Mouse (Mus musculus) liver, embryonic 15.5 days (tissue): ENCODE results near the gene Dlx1. TPM values are rescaled to one million over a fixed set of nuclear protein-coding genes. Genes with fewer than 3 reads are reported as not detected.

Experiments
- ATAC-seq: fragments of 200-750 bp; cut with Nextera tagmentation; 2 replicates; pipeline ENCODE4 v1.8.0; 2017; ENCODE audit warnings: moderate number of reproducible peaks, mild to moderate bottlenecking, moderate library complexity; ENCODE audit not compliant: insufficient read depth
- H3K27ac ChIP-seq: fragments of 300-500 bp; sonication (generic); replicated peaks from 2 replicates; pipeline ENCODE4 v1.5.1; 2015; ENCODE audit warnings: mild to moderate bottlenecking, inconsistent platforms
- H3K27me3 ChIP-seq: fragments of 300-500 bp; sonication (generic); 2 replicates; pipeline ENCODE4 v1.6.1; 2015; ENCODE audit warnings: mild to moderate bottlenecking, inconsistent platforms
- H3K36me3 ChIP-seq: fragments of 300-500 bp; sonication (generic); replicated peaks from 2 replicates; pipeline ENCODE4 v1.6.1; 2015; ENCODE audit warnings: moderate library complexity, mild to moderate bottlenecking, inconsistent platforms
- H3K4me1 ChIP-seq: fragments of 300-500 bp; sonication (generic); replicated peaks from 2 replicates; pipeline ENCODE4 v1.6.1; 2015; ENCODE audit warnings: inconsistent platforms
- H3K4me2 ChIP-seq: fragments of 300-500 bp; sonication (generic); 2 replicates; pipeline ENCODE4 v1.6.1; 2015; ENCODE audit warnings: moderate library complexity, mild to moderate bottlenecking, inconsistent platforms
- H3K4me3 ChIP-seq: fragments of 300-500 bp; sonication (generic); replicated peaks from 2 replicates; pipeline ENCODE4 v1.5.1; 2015; ENCODE audit warnings: mild to moderate bottlenecking, inconsistent platforms
- H3K9ac ChIP-seq: fragments of 300-500 bp; sonication (generic); 2 replicates; pipeline ENCODE4 v1.6.1; 2015; ENCODE audit warnings: moderate library complexity, mild to moderate bottlenecking, inconsistent platforms
- H3K9me3 ChIP-seq: fragments of 300-500 bp; sonication (generic); replicated peaks from 2 replicates; pipeline ENCODE4 v1.6.1; 2016; ENCODE audit warnings: inconsistent platforms
- WGBS: fragments of 180-500 bp; shearing (Covaris S2); methylation state at CpG from one replicate; pipeline ENCODE4 v1.1.7; 2015; ENCODE audit warnings: mixed read lengths; ENCODE audit not compliant: insufficient replicate concordance; 5-methylcytosine and 5-hydroxymethylcytosine counted together
- polyA plus RNA-seq: library from polyadenylated mRNA; unstranded; fragments of >200 nt; fragmentation: Nextera tagmentation; extraction: Ambion mirVana; gene quantifications from 2 replicates; pipeline ENCODE4 v1.2.1, GENCODE M21; 2015

Dlx1 gene
- polyA plus RNA-seq, 1 experiment from 2014 or later: 0.17 TPM

GRCm38 (mm10) chr2:71527323-71528013 is 445 bp upstream of the Dlx1 start:
- Histone ChIP-seq H3K4me1 (peaks cover 27% of the 10 kb centered on the region), H3K36me3 (no peaks in the 10 kb centered on the region), H3K9ac (no peak overlapping the region), H3K27me3 (peaks cover 100% of the 10 kb centered on the region), H3K9me3 (no peaks in the 10 kb centered on the region), H3K27ac (no peak overlapping the region), H3K4me3 (no peak overlapping the region), H3K4me2 (no peak overlapping the region)
- 3% methylated on average over 24 of the region's 24 CpGs for WGBS
- ATAC-seq: no peak

DNA sequence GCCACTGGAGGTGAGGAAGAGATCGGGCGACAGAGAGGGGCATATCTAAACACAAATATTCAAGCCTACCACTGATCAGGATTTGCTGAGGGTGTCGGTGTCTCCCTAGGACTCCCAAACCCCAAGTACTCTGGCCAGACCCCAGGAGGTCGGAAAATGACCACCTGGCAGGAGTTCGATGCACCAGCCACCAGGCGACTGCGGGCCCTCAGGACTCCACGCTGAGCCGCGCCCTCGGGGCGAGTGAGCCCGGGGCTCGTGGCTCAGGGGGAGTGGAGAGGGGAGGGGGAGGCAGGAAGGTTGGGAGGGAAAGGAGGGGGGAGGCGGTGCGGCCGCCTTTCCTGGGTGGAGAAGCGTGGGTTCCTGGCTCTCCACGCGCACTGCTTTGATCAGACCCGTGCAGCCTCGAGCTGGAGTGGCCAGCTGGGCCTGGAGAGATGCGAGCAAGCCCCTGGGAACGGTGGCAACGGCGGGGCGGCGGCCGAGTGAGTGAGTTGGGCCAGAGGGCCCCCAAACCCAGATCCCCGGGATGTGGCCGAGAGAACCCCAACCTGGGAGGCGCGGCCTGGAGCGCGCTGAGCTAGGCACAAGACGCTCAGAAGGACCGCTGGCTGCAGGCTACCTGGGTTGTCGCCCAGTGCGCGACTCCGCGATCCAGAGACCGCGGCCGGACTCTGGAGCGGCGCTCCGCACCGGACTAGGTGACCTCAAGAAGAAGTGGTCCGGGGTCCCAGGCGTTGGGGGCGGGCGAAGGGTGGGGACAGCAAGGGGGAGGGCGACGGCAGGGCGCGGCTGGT is 999 bp downstream of the Dlx1 start:
- 2% methylated on average over 56 of the region's 57 CpGs for WGBS
- Histone ChIP-seq H3K4me3 (peak overlapping the region; percentile 52), H3K4me2 (peak overlapping the region; percentile 83), H3K4me1 (peaks cover 29% of the 10 kb centered on the region), H3K9me3 (no peaks in the 10 kb centered on the region), H3K27me3 (peaks cover 100% of the 10 kb centered on the region), H3K27ac (no peak overlapping the region), H3K36me3 (no peaks in the 10 kb centered on the region), H3K9ac (no peak overlapping the region)
- peak; percentile 45 for ATAC-seq

DNA sequence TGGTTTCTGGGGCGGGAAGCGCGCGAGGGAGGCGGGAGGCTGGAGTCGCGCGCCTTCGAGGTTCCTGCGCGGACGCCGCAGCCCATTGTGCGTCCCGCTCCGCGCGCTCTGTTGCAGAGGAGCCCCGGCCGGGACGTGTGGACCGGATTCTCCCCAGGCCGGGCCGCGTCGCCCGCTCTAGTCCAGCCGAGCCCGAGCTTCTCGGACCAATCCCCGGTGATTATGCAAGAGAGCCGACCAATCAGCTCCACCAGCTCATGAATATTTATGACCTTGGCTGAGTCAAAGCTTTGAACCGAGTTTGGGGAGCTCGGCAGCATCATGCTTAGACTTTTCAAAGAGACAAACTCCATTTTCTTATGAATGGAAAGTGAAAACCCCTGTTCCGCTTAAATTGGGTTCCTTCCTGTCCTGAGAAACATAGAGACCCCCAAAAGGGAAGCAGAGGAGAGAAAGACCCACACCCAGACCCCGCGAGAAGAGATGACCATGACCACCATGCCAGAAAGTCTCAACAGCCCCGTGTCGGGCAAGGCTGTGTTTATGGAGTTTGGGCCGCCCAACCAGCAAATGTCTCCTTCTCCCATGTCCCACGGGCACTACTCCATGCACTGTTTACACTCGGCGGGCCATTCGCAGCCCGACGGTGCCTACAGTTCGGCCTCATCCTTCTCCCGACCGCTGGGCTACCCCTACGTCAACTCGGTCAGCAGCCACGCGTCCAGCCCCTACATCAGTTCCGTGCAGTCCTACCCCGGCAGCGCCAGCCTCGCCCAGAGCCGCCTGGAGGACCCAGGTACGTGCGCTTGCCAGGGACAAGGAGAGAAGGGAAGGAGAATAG is 1.8 kb downstream of the Dlx1 start:
- peak; percentile 82 for ATAC-seq
- Histone ChIP-seq H3K9ac (no peak overlapping the region), H3K9me3 (no peaks in the 10 kb centered on the region), H3K4me2 (peak overlapping the region; percentile 83), H3K27me3 (peaks cover 100% of the 10 kb centered on the region), H3K4me1 (peaks cover 29% of the 10 kb centered on the region), H3K27ac (no peak overlapping the region), H3K4me3 (peak overlapping the region; percentile 52), H3K36me3 (no peaks in the 10 kb centered on the region)
- WGBS: under 1% methylated on average over 60 of the region's 60 CpGs

DNA sequence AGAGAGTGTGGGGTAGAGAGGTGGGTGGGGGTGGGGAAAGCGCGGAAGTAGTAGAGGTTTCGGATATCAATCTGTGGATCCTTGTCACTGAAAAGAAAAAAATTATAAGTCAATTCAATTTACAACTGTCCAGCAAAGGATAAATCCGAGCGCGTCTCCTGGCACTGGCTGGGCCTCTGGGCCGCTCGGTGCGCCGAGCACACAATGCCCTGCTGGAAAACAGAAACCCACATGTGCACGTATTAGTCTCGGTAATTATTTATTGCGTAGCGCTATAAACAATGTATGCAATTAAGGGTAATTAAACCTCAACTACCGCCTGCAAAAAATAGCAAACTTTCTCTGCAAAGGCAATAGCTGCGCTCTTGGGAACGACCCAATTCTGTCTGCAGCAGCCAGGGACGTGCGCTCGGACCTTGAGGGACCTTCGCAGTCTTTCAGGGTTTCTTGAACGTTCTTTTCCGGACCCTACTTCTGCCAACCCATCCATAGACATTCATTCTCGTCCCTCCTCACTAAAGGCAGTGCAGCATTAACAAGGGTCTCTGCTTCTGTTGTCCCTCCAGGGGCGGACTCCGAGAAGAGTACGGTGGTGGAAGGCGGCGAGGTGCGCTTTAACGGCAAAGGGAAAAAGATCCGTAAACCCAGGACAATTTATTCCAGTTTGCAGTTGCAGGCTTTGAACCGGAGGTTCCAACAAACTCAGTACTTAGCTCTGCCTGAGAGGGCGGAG is 2.6 kb downstream of the Dlx1 start:
- Histone ChIP-seq H3K27ac (no peak overlapping the region), H3K4me3 (no peak overlapping the region), H3K27me3 (peaks cover 99% of the 10 kb centered on the region), H3K9ac (no peak overlapping the region), H3K4me1 (peaks cover 29% of the 10 kb centered on the region), H3K4me2 (peak overlapping the region; percentile 83; the same call in 1 of the 2 replicates), H3K36me3 (no peaks in the 10 kb centered on the region), H3K9me3 (no peaks in the 10 kb centered on the region)
- no peak for ATAC-seq
- WGBS: 2% methylated on average over 34 of the region's 34 CpGs

DNA sequence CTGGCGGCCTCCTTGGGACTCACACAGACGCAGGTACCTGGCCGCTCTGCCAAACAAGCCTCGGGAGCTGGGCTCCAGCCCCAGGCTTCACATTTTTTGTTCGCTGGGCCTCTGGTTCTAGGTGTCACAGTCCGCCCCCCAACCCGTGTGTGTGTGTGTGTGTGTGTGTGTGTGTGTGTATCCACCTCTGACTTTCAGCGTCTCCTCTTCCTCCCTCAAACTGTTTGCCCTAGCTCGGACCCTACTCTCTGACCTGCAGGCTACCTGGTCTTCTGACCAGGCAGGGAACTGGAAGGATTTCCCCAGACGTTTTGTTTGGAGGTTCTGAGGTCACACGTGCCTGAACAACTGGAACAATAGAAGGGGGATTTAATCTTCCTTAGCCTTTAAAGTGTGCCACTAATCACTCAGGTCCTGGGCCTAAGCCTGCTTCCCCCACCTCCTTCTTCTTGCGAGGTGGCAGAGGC is 3.2 kb downstream of the Dlx1 start:
- Histone ChIP-seq H3K27ac (no peak overlapping the region), H3K36me3 (no peaks in the 10 kb centered on the region), H3K9me3 (no peaks in the 10 kb centered on the region), H3K4me2 (no peak overlapping the region), H3K4me1 (peaks cover 29% of the 10 kb centered on the region), H3K27me3 (peaks cover 98% of the 10 kb centered on the region), H3K9ac (no peak overlapping the region), H3K4me3 (no peak overlapping the region)
- no peak for ATAC-seq
- 0% methylated on average over 12 of the region's 12 CpGs for WGBS

GRCm38 (mm10) chr2:71531990-71532970 is 4.4 kb downstream of the Dlx1 start:
- no peaks in the 10 kb centered on the region for H3K36me3 ChIP-seq
- H3K4me3 ChIP-seq: no peak overlapping the region
- H3K4me1 ChIP-seq: peaks cover 29% of the 10 kb centered on the region
- ATAC-seq: no peak
- H3K9me3 ChIP-seq: no peaks in the 10 kb centered on the region
- peaks cover 98% of the 10 kb centered on the region for H3K27me3 ChIP-seq
- no peak overlapping the region for H3K9ac ChIP-seq
- 1% methylated on average over 43 of the region's 43 CpGs for whole genome bisulfite sequencing
- no peak overlapping the region for H3K4me2 ChIP-seq
- H3K27ac ChIP-seq: no peak overlapping the region

DNA sequence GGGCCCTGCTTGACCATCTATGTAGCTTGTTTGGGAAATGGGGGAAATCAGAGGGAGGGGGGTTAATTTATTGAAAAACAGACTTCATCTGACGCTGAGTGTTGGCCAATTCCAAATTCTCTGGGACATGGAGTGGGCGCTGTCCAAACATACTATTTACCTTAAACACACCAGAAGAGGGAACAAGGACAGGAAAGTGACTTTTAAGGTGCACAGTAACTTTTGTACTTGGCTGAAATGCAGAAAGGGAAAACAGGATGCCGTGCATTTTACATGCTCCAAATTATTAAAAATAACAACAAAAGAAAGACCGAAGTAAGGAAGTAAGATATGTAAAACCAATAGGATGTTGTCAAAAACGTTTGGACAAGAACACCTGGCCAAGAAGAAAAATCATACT is 5.2 kb downstream of the Dlx1 start:
- peaks cover 98% of the 10 kb centered on the region for H3K27me3 ChIP-seq
- no peak for ATAC-seq
- no peaks in the 10 kb centered on the region for H3K36me3 ChIP-seq
- no peak overlapping the region for H3K27ac ChIP-seq
- 8% methylated on average over 5 of the region's 5 CpGs for WGBS
- no peaks in the 10 kb centered on the region for H3K9me3 ChIP-seq
- peaks cover 29% of the 10 kb centered on the region for H3K4me1 ChIP-seq
- H3K4me2 ChIP-seq: no peak overlapping the region
- H3K9ac ChIP-seq: no peak overlapping the region
- H3K4me3 ChIP-seq: no peak overlapping the region

DNA sequence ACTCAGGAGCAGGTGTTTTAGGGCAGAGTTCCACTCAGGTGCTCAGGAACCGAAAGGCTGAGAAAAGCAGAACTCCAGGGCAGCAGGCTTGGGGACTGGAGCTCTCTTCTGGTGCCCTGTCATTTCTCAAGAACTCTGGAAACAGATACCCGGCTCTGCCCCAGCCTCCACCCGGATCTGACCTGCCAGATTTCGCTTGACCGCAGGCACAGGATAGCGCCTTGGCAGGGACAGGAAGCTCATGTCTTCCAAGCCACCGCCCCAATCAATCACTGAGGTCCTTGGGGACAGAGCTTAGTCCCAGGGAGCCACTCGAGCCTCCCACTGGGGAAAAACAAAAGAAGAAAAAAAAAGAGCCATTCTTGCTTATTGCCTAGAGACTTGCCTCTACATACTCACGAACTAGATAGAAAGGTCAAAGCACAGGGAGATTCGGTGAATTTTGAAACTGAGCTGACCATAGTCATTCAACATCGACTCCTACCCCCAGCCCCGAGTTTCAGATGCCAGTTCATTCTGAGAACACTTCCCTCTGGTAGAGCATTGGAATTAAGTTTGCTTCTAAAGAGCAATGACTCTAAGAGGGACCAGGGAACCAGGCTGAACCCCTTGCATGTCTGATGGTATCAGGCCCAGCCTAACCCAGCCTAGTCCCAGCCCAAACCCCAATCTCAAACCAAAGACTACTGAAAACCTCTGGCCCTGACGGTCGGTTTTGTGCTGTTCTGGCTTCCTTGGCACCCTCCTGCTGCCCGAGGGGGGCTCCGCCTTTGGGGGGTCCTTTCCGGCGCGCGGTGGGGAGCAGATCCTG is 6.5 kb downstream of the Dlx1 start:
- H3K27ac ChIP-seq: no peak overlapping the region
- H3K4me1 ChIP-seq: peaks cover 28% of the 10 kb centered on the region
- WGBS: 2% methylated on average over 20 of the region's 20 CpGs
- no peak overlapping the region for H3K9ac ChIP-seq
- H3K9me3 ChIP-seq: no peaks in the 10 kb centered on the region
- ATAC-seq: no peak
- peaks cover 98% of the 10 kb centered on the region for H3K27me3 ChIP-seq
- no peaks in the 10 kb centered on the region for H3K36me3 ChIP-seq
- H3K4me2 ChIP-seq: no peak overlapping the region
- H3K4me3 ChIP-seq: no peak overlapping the region

- H3K9me3 ChIP-seq: no peaks in the 10 kb centered on the region
- H3K27ac ChIP-seq: no peak overlapping the region
- H3K9ac ChIP-seq: no peak overlapping the region
- H3K4me3 ChIP-seq: no peak overlapping the region
- H3K36me3 ChIP-seq: no peaks in the 10 kb centered on the region
- WGBS: 1% methylated on average over 48 of the region's 48 CpGs
- H3K4me1 ChIP-seq: peaks cover 41% of the 10 kb centered on the region
- H3K27me3 ChIP-seq: peaks cover 100% of the 10 kb centered on the region
- H3K4me2 ChIP-seq: no peak overlapping the region
- no peak for ATAC-seq
Observed at GRCm38 (mm10) chr2:71540611-71541417, 12.9 kb downstream of the Dlx1 start.
